Mouse (Mus musculus): ENCODE measurements at regions not wholly inside any gene's neighbourhood (a gene's known extent, or its start where the extent isn't known, plus 50 kb on each side); places are given as distances from the start of the nearest gene placed in this dataset.

- WGBS = 80% methylated on average over 12 of the region's 12 CpGs
- no peak for DNase-seq (ENCODE audit: low spot score)
- no peak for TF ChIP-seq CTCF (IDR thresholded peaks at IDR 0.05)
Observed at GRCm38 (mm10) chr4:46257061-46257795, 61.1 kb upstream of the Xpa start.

GRCm38 (mm10) chr4:46258774-46259173 is 62.7 kb upstream of the Xpa start:
- H3K4me3 ChIP-seq (ENCODE audit: low read depth, low read length) = no peak overlapping the region
- H3K27ac ChIP-seq (ENCODE audit: low read depth, low read length) = no peak overlapping the region
- ATAC-seq (ENCODE audit: low FRiP score) (no peak), DNase-seq (ENCODE audit: low spot score) (peak; percentile 32)
- no peaks in the 10 kb centered on the region for H3K27me3 ChIP-seq (ENCODE audit: insufficient read depth, low read length)
- TF ChIP-seq CTCF (IDR thresholded peaks at IDR 0.05) = peak; percentile 55
- 71% methylated on average over 5 of the region's 5 CpGs for WGBS
- no peak overlapping the region for H3K4me2 ChIP-seq (ENCODE audit: low read depth, low read length, poor library complexity, severe bottlenecking)
- H3K9me3 ChIP-seq (ENCODE audit: low read length) = no peaks in the 10 kb centered on the region
- no peaks in the 10 kb centered on the region for H3K4me1 ChIP-seq (ENCODE audit: insufficient read depth, low read length)
- no peaks in the 10 kb centered on the region for H3K36me3 ChIP-seq (ENCODE audit: insufficient read depth, low read length)
- no peak overlapping the region for H3K9ac ChIP-seq (replicated peaks; ENCODE audit: low read length, poor library complexity, severe bottlenecking)

More at GRCm38 (mm10) chr4:46257061-46257795, 61.1 kb upstream of the Xpa start:
- H3K9ac ChIP-seq (replicated peaks; ENCODE audit: low read length, poor library complexity, severe bottlenecking) = no peak overlapping the region
- H3K27me3 ChIP-seq (ENCODE audit: insufficient read depth, low read length) = no peaks in the 10 kb centered on the region
- no peak overlapping the region for H3K4me3 ChIP-seq (ENCODE audit: low read depth, low read length)
- H3K27ac ChIP-seq (ENCODE audit: low read depth, low read length) = no peak overlapping the region
- no peaks in the 10 kb centered on the region for H3K4me1 ChIP-seq (ENCODE audit: insufficient read depth, low read length)
- no peaks in the 10 kb centered on the region for H3K36me3 ChIP-seq (ENCODE audit: insufficient read depth, low read length)
- no peak for ATAC-seq (ENCODE audit: low FRiP score)
- H3K4me2 ChIP-seq (ENCODE audit: low read depth, low read length, poor library complexity, severe bottlenecking) = no peak overlapping the region
- no peaks in the 10 kb centered on the region for H3K9me3 ChIP-seq (ENCODE audit: low read length)

GRCm38 (mm10) chr4:46268564-46269247 is 72.6 kb upstream of the Xpa start:
- no peak for DNase-seq (ENCODE audit: low spot score)
- H3K9me3 ChIP-seq (ENCODE audit: low read length) = no peaks in the 10 kb centered on the region
- no peak for TF ChIP-seq CTCF (IDR thresholded peaks at IDR 0.05)
- H3K27me3 ChIP-seq (ENCODE audit: insufficient read depth, low read length) = no peaks in the 10 kb centered on the region
- ATAC-seq (ENCODE audit: low FRiP score) = no peak
- H3K4me2 ChIP-seq (ENCODE audit: low read depth, low read length, poor library complexity, severe bottlenecking) = no peak overlapping the region
- no peaks in the 10 kb centered on the region for H3K36me3 ChIP-seq (ENCODE audit: insufficient read depth, low read length)
- WGBS = 28% methylated on average over 6 of the region's 6 CpGs
- H3K4me1 ChIP-seq (ENCODE audit: insufficient read depth, low read length) = no peaks in the 10 kb centered on the region
- no peak overlapping the region for H3K4me3 ChIP-seq (ENCODE audit: low read depth, low read length)
- H3K9ac ChIP-seq (replicated peaks; ENCODE audit: low read length, poor library complexity, severe bottlenecking) = no peak overlapping the region
- no peak overlapping the region for H3K27ac ChIP-seq (ENCODE audit: low read depth, low read length)

GRCm38 (mm10) chr4:46271066-46271465 is 72.3 kb upstream of the Foxe1 start:
- Histone ChIP-seq H3K36me3 (ENCODE audit: insufficient read depth, low read length) (no peaks in the 10 kb centered on the region), H3K9me3 (ENCODE audit: low read length) (no peaks in the 10 kb centered on the region), H3K4me2 (ENCODE audit: low read depth, low read length, poor library complexity, severe bottlenecking) (no peak overlapping the region), H3K27me3 (ENCODE audit: insufficient read depth, low read length) (no peaks in the 10 kb centered on the region), H3K9ac (replicated peaks; ENCODE audit: low read length, poor library complexity, severe bottlenecking) (no peak overlapping the region), H3K4me1 (ENCODE audit: insufficient read depth, low read length) (no peaks in the 10 kb centered on the region), H3K27ac (ENCODE audit: low read depth, low read length) (no peak overlapping the region), H3K4me3 (ENCODE audit: low read depth, low read length) (no peak overlapping the region)
- TF ChIP-seq CTCF (IDR thresholded peaks at IDR 0.05) = no peak
- WGBS = 5% methylated on average over 2 of the region's 2 CpGs
- ATAC-seq (ENCODE audit: low FRiP score) (no peak), DNase-seq (ENCODE audit: low spot score) (no peak)

GRCm38 (mm10) chr4:46275773-46276172 is 67.6 kb upstream of the Foxe1 start:
- no peak for DNase-seq (ENCODE audit: low spot score)
- 86% methylated on average over 3 of the region's 3 CpGs for WGBS
- H3K9ac ChIP-seq (replicated peaks; ENCODE audit: low read length, poor library complexity, severe bottlenecking) = no peak overlapping the region
- H3K4me3 ChIP-seq (ENCODE audit: low read depth, low read length) = no peak overlapping the region
- no peaks in the 10 kb centered on the region for H3K27me3 ChIP-seq (ENCODE audit: insufficient read depth, low read length)
- no peaks in the 10 kb centered on the region for H3K9me3 ChIP-seq (ENCODE audit: low read length)
- no peak overlapping the region for H3K27ac ChIP-seq (ENCODE audit: low read depth, low read length)
- no peak for ATAC-seq (ENCODE audit: low FRiP score)
- no peaks in the 10 kb centered on the region for H3K36me3 ChIP-seq (ENCODE audit: insufficient read depth, low read length)
- no peaks in the 10 kb centered on the region for H3K4me1 ChIP-seq (ENCODE audit: insufficient read depth, low read length)
- TF ChIP-seq CTCF (IDR thresholded peaks at IDR 0.05) = no peak
- H3K4me2 ChIP-seq (ENCODE audit: low read depth, low read length, poor library complexity, severe bottlenecking) = no peak overlapping the region

GRCm38 (mm10) chr4:46276851-46277581 is 66.4 kb upstream of the Foxe1 start:
- Histone ChIP-seq H3K36me3 (ENCODE audit: insufficient read depth, low read length) (no peaks in the 10 kb centered on the region), H3K4me2 (ENCODE audit: low read depth, low read length, poor library complexity, severe bottlenecking) (no peak overlapping the region), H3K27me3 (ENCODE audit: insufficient read depth, low read length) (no peaks in the 10 kb centered on the region), H3K4me1 (ENCODE audit: insufficient read depth, low read length) (no peaks in the 10 kb centered on the region), H3K4me3 (ENCODE audit: low read depth, low read length) (no peak overlapping the region), H3K27ac (ENCODE audit: low read depth, low read length) (no peak overlapping the region), H3K9ac (replicated peaks; ENCODE audit: low read length, poor library complexity, severe bottlenecking) (no peak overlapping the region), H3K9me3 (ENCODE audit: low read length) (no peaks in the 10 kb centered on the region)
- ATAC-seq (ENCODE audit: low FRiP score) (no peak), DNase-seq (ENCODE audit: low spot score) (no peak)
- 13% methylated on average over 19 of the region's 19 CpGs for WGBS
- no peak for TF ChIP-seq CTCF (IDR thresholded peaks at IDR 0.05)

Measured in midbrain, postnatal 0 days (tissue).